Mouse (Mus musculus): ENCODE results near the gene Drd1.

DNA sequence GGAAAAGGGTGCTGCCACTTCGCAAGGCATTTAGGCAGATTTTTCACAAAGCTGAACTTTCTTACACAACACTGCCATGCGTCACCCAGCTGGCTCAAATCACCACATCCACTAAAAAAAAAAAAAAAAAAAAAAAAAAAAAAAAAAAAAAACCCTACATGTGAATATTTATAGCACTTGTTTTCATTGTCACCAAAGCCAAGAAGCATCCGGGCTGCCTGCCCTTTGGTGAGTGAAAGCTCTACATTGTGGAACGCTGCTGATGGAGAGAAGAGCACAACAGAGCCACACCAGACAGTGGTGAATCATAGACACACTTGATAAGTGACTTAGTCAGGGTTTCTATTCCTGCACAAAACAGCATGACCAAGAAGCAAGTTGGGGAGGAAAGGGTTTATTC, 17.6 kb downstream of the Drd1 start:
- TF ChIP-seq CTCF (IDR thresholded peaks at IDR 0.05; ENCODE audit: borderline replicate concordance, control insufficient read depth, extremely low read depth, insufficient read depth, low read length, poor library complexity) (no peak), POLR2A (IDR thresholded peaks at IDR 0.05; ENCODE audit: control insufficient read depth, extremely low read depth, insufficient read depth, low read length, poor library complexity) (no peak)

Measured in thymus, adult 2 months (tissue).